Mouse (Mus musculus) heart, adult 2 months (tissue): Measurements from ENCODE around the gene Prkar2b. TPM values are rescaled to one million over a fixed set of nuclear protein-coding genes. Genes with fewer than 3 reads are reported as not detected.

Source experiments
- DNase-seq, 2 experiments: peaks; one replicate each; pipeline ENCODE4 v3.0.0; 2021
- H3K27ac ChIP-seq: fragments of 200-600 bp; 2 replicates; pipeline ENCODE4 v1.8.1; 2022
- H3K27me3 ChIP-seq: fragments of 200-500 bp; 2 replicates; pipeline ENCODE4 v1.6.1; 2012; ENCODE audit warnings: mild to moderate bottlenecking, low read length, inconsistent platforms, mixed read lengths; ENCODE audit not compliant: control insufficient read depth, insufficient read depth
- H3K36me3 ChIP-seq: fragments of 200-500 bp; 2 replicates; pipeline ENCODE4 v1.6.1; 2012; ENCODE audit warnings: low read length, inconsistent platforms; ENCODE audit not compliant: control insufficient read depth, insufficient read depth
- H3K4me1 ChIP-seq: fragments of 200-500 bp; 2 replicates; pipeline ENCODE4 v1.6.1; 2011; ENCODE audit warnings: low read length; ENCODE audit not compliant: control insufficient read depth, insufficient read depth
- H3K4me3 ChIP-seq: fragments of 200-600 bp; 2 replicates; pipeline ENCODE4 v1.8.1; 2022
- H3K79me2 ChIP-seq: fragments of 200-500 bp; replicated peaks from 2 replicates; pipeline ENCODE4 v1.6.1; 2012; ENCODE audit warnings: mild to moderate bottlenecking, inconsistent platforms, low read length, moderate library complexity, mixed read lengths; ENCODE audit not compliant: control insufficient read depth, insufficient read depth
- H3K9ac ChIP-seq: fragments of 200-500 bp; 2 replicates; pipeline ENCODE4 v1.6.1; 2012; ENCODE audit warnings: low read depth, mild to moderate bottlenecking, control low read depth, inconsistent platforms, low read length, mixed read lengths
- CTCF ChIP-seq: fragments of 200-600 bp; IDR thresholded peaks from 2 replicates; pipeline ENCODE4 v1.8.1; 2022; ENCODE audit warnings: antibody characterized with exemption, mild to moderate bottlenecking, moderate library complexity
- EP300 ChIP-seq: fragments of 200-500 bp; IDR thresholded peaks from 2 replicates; pipeline ENCODE4 v1.6.1; 2011; ENCODE audit warnings: low read depth, low read length, control low read depth; ENCODE audit not compliant: insufficient read depth
- POLR2A ChIP-seq: fragments of 200-500 bp; IDR thresholded peaks from 2 replicates; pipeline ENCODE4 v1.6.1; 2011; ENCODE audit warnings: mild to moderate bottlenecking, low read depth, low read length, control low read depth; ENCODE audit not compliant: insufficient read depth
- WGBS: fragments of 180-500 bp; shearing (Covaris S2); methylation state at CpG from one replicate; pipeline ENCODE4 v1.1.7; 2018; 5-methylcytosine and 5-hydroxymethylcytosine counted together
- intact Hi-C: fragments of 180-260 bp; cut with DNase I; formaldehyde crosslinking; loops from one replicate; pipeline ENCODE4 v1.15.1; 2025
- polyA plus RNA-seq: library from polyadenylated mRNA; depleted of rRNA; stranded (reverse); fragments of >200 nt; gene quantifications from 2 replicates; pipeline ENCODE4 v1.2.3, GENCODE M21; 2012
- total RNA-seq, 2 experiments: library from RNA; stranded (reverse); gene quantifications; 2 replicates each; pipeline ENCODE4 v1.2.3; 2021

The Prkar2b gene
- total and polyA plus RNA-seq, 3 experiments: 5.4 to 10.4 (median 7.9) TPM

DNA sequence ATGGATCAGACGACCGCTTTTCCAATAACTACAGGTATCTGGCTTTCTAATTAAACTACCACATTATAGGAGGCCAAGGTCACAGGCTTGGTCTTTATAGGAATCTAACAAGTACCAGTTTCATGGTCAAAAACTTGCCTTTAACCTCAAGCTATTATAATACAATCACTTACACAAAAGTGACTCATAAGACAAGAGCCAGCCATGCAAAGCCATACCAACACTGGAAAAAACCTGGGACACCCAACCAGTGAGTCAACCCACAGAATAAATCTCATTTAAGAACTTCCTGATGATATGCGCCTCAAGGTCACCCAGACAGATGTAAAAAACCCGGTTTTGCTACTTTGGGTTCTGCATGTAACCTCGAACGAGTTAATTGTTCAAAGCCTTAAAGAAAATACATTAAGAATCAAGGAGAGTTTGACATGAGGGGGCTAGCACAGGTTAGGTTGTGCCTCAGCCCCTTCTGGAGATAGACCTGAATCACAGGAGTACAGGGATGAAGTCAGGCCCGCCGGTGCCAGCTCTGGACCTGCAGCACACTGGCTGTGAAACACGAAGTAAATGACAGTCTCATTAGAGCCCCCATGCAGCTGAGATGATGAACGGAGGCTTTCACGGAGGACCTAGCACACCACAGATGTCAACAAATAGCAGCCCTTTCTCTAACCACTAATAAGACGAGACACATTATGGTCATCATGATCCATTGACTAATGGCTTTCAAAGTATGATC is 3.5 kb downstream of the Prkar2b start:
- intact Hi-C loops: no loop called here
- H3K79me2 ChIP-seq: no peaks in the 10 kb centered on the region
- no peak overlapping the region for H3K9ac ChIP-seq
- no peaks in the 10 kb centered on the region for H3K4me1 ChIP-seq
- no peak for TF ChIP-seq POLR2A
- TF ChIP-seq CTCF: no peak
- TF ChIP-seq EP300: no peak
- no peak overlapping the region for H3K4me3 ChIP-seq
- no peak for DNase-seq
- WGBS: 91% methylated on average over 12 of the region's 12 CpGs
- no peak overlapping the region for H3K27ac ChIP-seq
- H3K27me3 ChIP-seq: peaks cover 1% of the 10 kb centered on the region; the same call in 1 of the 2 replicates
- no peaks in the 10 kb centered on the region for H3K36me3 ChIP-seq

DNA sequence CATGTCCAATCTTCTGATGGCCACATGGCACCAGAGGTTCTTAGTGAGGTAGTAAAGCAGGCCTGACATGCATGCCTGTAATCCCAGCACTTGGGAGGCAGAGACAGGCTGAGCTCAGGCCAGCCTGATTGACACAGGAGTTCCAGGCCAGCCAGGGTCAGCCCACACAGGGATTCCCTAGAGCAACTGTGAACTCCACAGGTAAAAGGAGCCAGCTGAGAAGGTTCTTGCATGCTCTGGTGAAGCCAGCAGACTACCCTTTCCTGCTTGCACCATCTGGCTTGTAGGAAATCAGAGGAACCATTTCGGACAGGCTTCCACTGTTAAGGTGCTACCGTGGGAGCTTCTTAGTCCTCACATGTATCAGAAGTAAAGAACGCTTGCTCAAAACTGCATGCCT is 5.3 kb downstream of the Prkar2b start:
- Histone ChIP-seq H3K79me2 (no peaks in the 10 kb centered on the region), H3K4me3 (no peak overlapping the region), H3K27me3 (peaks cover 1% of the 10 kb centered on the region; the same call in 1 of the 2 replicates), H3K4me1 (no peaks in the 10 kb centered on the region), H3K27ac (no peak overlapping the region), H3K9ac (no peak overlapping the region), H3K36me3 (no peaks in the 10 kb centered on the region)
- DNase-seq: no peak
- WGBS: 96% methylated on average over 3 of the region's 3 CpGs
- no peak for TF ChIP-seq CTCF
- no peak for TF ChIP-seq POLR2A
- no peak for TF ChIP-seq EP300
- intact Hi-C loops: no loop called here

DNA sequence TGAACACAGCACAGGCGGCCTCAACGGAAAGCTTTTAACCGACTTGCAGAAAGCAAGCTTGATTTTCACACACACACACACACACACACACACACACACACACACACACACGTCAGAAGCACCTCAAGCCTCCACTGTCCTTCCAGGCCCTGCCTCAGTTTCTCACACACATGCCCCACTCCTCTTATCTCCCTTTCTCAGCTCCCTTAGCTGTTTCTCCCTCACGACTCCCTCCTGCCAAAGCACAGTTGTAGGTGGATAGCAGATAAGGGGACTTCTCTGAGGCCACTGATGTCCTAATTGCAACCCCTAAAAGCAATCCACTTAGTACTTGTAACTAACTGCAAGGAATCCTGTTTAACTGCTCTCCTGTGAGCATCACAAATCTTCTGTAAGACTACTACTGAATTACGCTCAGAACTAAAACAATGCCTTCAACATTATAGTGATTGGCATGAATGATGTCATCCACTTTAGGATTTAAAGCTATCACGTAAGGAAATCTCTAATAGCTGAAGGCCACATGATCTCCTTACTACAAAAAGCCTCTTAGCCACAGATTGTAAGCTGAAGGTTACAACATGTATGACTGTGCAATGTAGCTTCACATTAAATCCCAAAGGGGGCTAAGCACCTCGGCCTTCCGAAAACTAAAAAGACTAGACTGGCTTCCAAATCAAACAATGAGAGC is 6.5 kb downstream of the Prkar2b start:
- Histone ChIP-seq H3K36me3 (no peaks in the 10 kb centered on the region), H3K4me1 (no peaks in the 10 kb centered on the region), H3K27ac (no peak overlapping the region), H3K27me3 (no peaks in the 10 kb centered on the region), H3K4me3 (no peak overlapping the region), H3K9ac (no peak overlapping the region), H3K79me2 (no peaks in the 10 kb centered on the region)
- intact Hi-C loops: no loop called here
- DNase-seq: no peak
- WGBS: 66% methylated on average over 9 of the region's 9 CpGs
- TF ChIP-seq CTCF (no peak), EP300 (no peak), POLR2A (no peak)

DNA sequence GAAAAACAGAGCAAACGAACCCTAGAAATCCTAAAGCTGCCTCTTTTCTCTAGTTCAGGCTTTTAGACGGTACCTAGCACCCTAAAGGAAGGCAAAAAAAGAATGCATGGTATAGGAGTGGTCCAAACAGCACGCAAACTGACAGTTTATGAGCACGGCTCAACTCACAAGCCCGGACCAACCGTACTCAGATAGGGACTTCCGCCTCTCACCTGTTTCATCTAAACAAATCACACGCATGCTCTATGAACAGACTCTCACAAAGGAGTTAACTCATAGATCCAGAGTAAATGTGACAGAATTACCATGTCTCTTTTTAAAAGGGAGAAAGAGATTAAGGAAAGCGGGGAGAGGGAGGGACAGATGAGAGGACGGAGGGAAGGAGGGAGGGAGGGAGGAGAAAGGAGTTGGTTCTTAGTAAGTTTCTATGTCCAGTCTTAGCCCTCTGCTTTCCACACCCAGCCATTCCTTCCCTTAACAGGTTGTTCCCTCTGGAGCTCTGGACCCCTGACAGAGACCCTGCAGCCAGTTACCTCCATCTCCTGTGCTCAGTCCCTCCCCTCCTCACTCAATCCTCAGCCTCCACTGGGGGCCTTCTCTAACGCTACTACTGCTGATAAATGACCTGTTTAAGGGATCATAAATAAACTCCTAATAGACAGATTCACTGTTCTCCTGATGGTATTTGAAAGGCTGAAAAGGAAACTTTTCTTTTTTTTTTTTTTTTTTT is 7.3 kb downstream of the Prkar2b start:
- no peak overlapping the region for H3K9ac ChIP-seq
- TF ChIP-seq CTCF: no peak
- no peak for TF ChIP-seq POLR2A
- no peak for TF ChIP-seq EP300
- H3K27me3 ChIP-seq: no peaks in the 10 kb centered on the region
- no peaks in the 10 kb centered on the region for H3K36me3 ChIP-seq
- no peak overlapping the region for H3K4me3 ChIP-seq
- no peak for DNase-seq
- intact Hi-C loops: no loop called here
- H3K27ac ChIP-seq: no peak overlapping the region
- no peaks in the 10 kb centered on the region for H3K4me1 ChIP-seq
- WGBS: 87% methylated on average over 11 of the region's 11 CpGs
- no peaks in the 10 kb centered on the region for H3K79me2 ChIP-seq

DNA sequence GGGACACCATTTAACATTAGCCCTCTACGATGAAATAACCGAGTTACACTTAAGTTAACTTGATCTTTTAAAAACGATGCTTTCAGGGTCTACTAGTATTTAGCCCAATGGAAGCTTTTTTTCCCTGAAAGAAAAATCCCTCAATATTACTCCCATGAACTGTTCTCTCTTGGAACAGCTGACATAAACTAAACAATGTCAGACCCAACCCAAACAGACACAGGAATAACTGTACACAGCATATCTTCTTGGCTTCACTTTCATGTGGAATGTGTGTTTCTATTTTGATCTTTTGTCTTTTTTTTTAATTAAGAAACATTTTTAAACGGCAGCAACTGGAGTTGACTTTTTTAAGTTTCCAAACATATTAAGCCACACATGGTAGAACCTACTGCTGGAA is 8.2 kb downstream of the Prkar2b start:
- H3K4me3 ChIP-seq: no peak overlapping the region
- intact Hi-C loops: no loop called here
- no peaks in the 10 kb centered on the region for H3K27me3 ChIP-seq
- H3K4me1 ChIP-seq: no peaks in the 10 kb centered on the region
- H3K36me3 ChIP-seq: no peaks in the 10 kb centered on the region
- TF ChIP-seq CTCF (no peak), EP300 (no peak), POLR2A (no peak)
- no peak for DNase-seq
- no peak overlapping the region for H3K9ac ChIP-seq
- no peak overlapping the region for H3K27ac ChIP-seq
- 75% methylated on average over 4 of the region's 4 CpGs for WGBS
- no peaks in the 10 kb centered on the region for H3K79me2 ChIP-seq

DNA sequence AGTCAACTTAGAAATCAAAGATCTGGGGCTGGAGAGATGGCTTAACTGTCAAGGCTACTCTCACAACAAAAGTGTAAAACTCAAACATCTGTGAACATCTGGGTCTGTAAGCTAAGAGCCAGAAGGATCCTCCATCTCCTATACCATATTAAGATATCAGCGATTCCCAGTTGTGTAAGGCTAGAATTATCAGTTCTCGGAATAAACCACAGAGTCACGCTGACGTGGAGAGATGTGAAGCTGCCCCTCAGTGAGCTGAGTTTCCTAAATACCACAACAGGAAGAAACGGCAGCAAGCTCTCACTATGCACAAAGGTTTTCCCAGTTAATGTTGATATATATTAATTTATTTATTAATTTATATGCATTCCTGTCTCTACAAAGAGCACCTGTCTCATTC is 10.9 kb downstream of the Prkar2b start:
- H3K36me3 ChIP-seq: no peaks in the 10 kb centered on the region
- no peaks in the 10 kb centered on the region for H3K27me3 ChIP-seq
- 57% methylated on average over 5 of the region's 5 CpGs for WGBS
- no peak overlapping the region for H3K4me3 ChIP-seq
- H3K79me2 ChIP-seq: no peaks in the 10 kb centered on the region
- H3K27ac ChIP-seq: no peak overlapping the region
- no peaks in the 10 kb centered on the region for H3K4me1 ChIP-seq
- no peak overlapping the region for H3K9ac ChIP-seq
- DNase-seq: no peak
- no peak for TF ChIP-seq POLR2A
- no peak for TF ChIP-seq CTCF
- TF ChIP-seq EP300: no peak
- intact Hi-C loops: no loop called here
